Mouse (Mus musculus) embryonic facial prominence, embryonic 12.5 days (tissue): ENCODE measurements around the gene Ucn3. TPM values are rescaled to one million over a fixed set of nuclear protein-coding genes. Genes with fewer than 3 reads are reported as not detected.

Source experiments
- ATAC-seq: fragments of 200-750 bp; cut with Nextera tagmentation; 2 replicates; pipeline ENCODE4 v1.8.0; 2017; ENCODE audit not compliant: insufficient number of reproducible peaks, insufficient read depth, low FRiP score, low TSS enrichment
- H3K27ac ChIP-seq: fragments of 300-500 bp; sonication (generic); 2 replicates; pipeline ENCODE4 v1.5.1; 2016; ENCODE audit warnings: mild to moderate bottlenecking
- H3K27me3 ChIP-seq: fragments of 300-500 bp; sonication (generic); 2 replicates; pipeline ENCODE4 v1.6.1; 2016; ENCODE audit warnings: mild to moderate bottlenecking, moderate library complexity
- H3K36me3 ChIP-seq: fragments of 300-500 bp; sonication (generic); 2 replicates; pipeline ENCODE4 v1.6.1; 2016; ENCODE audit warnings: mild to moderate bottlenecking
- H3K4me1 ChIP-seq: fragments of 300-500 bp; sonication (generic); 2 replicates; pipeline ENCODE4 v1.6.1; 2016
- H3K4me2 ChIP-seq: fragments of 300-500 bp; sonication (generic); replicated peaks from 2 replicates; pipeline ENCODE4 v1.6.1; 2016; ENCODE audit warnings: mild to moderate bottlenecking, moderate library complexity
- H3K4me3 ChIP-seq: fragments of 300-500 bp; sonication (generic); 2 replicates; pipeline ENCODE4 v1.5.1; 2016; ENCODE audit warnings: mild to moderate bottlenecking
- H3K9ac ChIP-seq: fragments of 300-500 bp; sonication (generic); 2 replicates; pipeline ENCODE4 v1.6.1; 2016; ENCODE audit warnings: mild to moderate bottlenecking, moderate library complexity
- H3K9me3 ChIP-seq: fragments of 300-500 bp; sonication (generic); 2 replicates; pipeline ENCODE4 v1.6.1; 2016; ENCODE audit warnings: mild to moderate bottlenecking, moderate library complexity
- WGBS: fragments of 180-500 bp; shearing (Covaris S2); methylation state at CpG from one replicate; pipeline ENCODE4 v1.1.7; 2016; 5-methylcytosine and 5-hydroxymethylcytosine counted together
- polyA plus RNA-seq: library from polyadenylated mRNA; unstranded; fragments of >200 nt; fragmentation: Nextera tagmentation; extraction: Ambion mirVana; gene quantifications from 2 replicates; pipeline ENCODE4 v1.2.1, GENCODE M21; 2016

The Ucn3 gene
- polyA plus RNA-seq = 0.20 TPM in 1 of 2 replicates, not detected in the other

- H3K36me3 ChIP-seq = no peaks in the 10 kb centered on the region
- H3K4me2 ChIP-seq = no peak within 1 kb of the TSS
Observed at GRCm38 (mm10) chr13:3945249-3945648, at the start of gene Ucn3. TSS of gene Ucn3 (minus strand) at chr13:3945349.

GRCm38 (mm10) chr13:3992081-3992480, 46.9 kb upstream of the Ucn3 start:
- H3K4me2 ChIP-seq = no peak overlapping the region
- no peaks in the 10 kb centered on the region for H3K27me3 ChIP-seq
- ATAC-seq = no peak
- H3K4me1 ChIP-seq = no peaks in the 10 kb centered on the region
- no peaks in the 10 kb centered on the region for H3K9me3 ChIP-seq
- no peak overlapping the region for H3K4me3 ChIP-seq
- H3K9ac ChIP-seq = no peak overlapping the region
- H3K27ac ChIP-seq = no peak overlapping the region
- H3K36me3 ChIP-seq = no peaks in the 10 kb centered on the region

More at GRCm38 (mm10) chr13:3945249-3945648, at the start of gene Ucn3:
- Histone ChIP-seq H3K27ac (no peak within 1 kb of the TSS), H3K9me3 (no peaks in the 10 kb centered on the region), H3K4me3 (no peak within 1 kb of the TSS), H3K9ac (no peak within 1 kb of the TSS), H3K4me1 (no peaks in the 10 kb centered on the region), H3K27me3 (no peaks in the 10 kb centered on the region)
- 57% methylated on average over 2 of the region's 2 CpGs for WGBS
- ATAC-seq = no peak

GRCm38 (mm10) chr13:3968849-3969248, 23.7 kb upstream of the Ucn3 start:
- WGBS = 89% methylated on average over 4 of the region's 4 CpGs
- no peak overlapping the region for H3K4me3 ChIP-seq
- H3K9ac ChIP-seq = no peak overlapping the region
- ATAC-seq = no peak
- no peaks in the 10 kb centered on the region for H3K27me3 ChIP-seq
- no peak overlapping the region for H3K27ac ChIP-seq
- no peak overlapping the region for H3K4me2 ChIP-seq
- H3K36me3 ChIP-seq = no peaks in the 10 kb centered on the region
- H3K4me1 ChIP-seq = no peaks in the 10 kb centered on the region
- H3K9me3 ChIP-seq = no peaks in the 10 kb centered on the region

- H3K4me1 ChIP-seq = no peaks in the 10 kb centered on the region
- 77% methylated on average over 6 of the region's 6 CpGs for WGBS
- H3K9ac ChIP-seq = no peak overlapping the region
- no peak overlapping the region for H3K27ac ChIP-seq
- no peak overlapping the region for H3K4me3 ChIP-seq
- H3K9me3 ChIP-seq = no peaks in the 10 kb centered on the region
- H3K4me2 ChIP-seq = no peak overlapping the region
- H3K36me3 ChIP-seq = no peaks in the 10 kb centered on the region
- no peak for ATAC-seq
- H3K27me3 ChIP-seq = no peaks in the 10 kb centered on the region
Observed at GRCm38 (mm10) chr13:3951198-3951914, 6.2 kb upstream of the Ucn3 start.

GRCm38 (mm10) chr13:3949477-3949876, 4.3 kb upstream of the Ucn3 start:
- 86% methylated on average over 4 of the region's 4 CpGs for whole genome bisulfite sequencing
- H3K4me1 ChIP-seq = no peaks in the 10 kb centered on the region
- H3K36me3 ChIP-seq = no peaks in the 10 kb centered on the region
- no peak overlapping the region for H3K4me2 ChIP-seq
- no peak overlapping the region for H3K9ac ChIP-seq
- H3K4me3 ChIP-seq = no peak overlapping the region
- no peaks in the 10 kb centered on the region for H3K27me3 ChIP-seq
- ATAC-seq = no peak
- no peaks in the 10 kb centered on the region for H3K9me3 ChIP-seq
- no peak overlapping the region for H3K27ac ChIP-seq

- Histone ChIP-seq H3K27ac (no peak overlapping the region), H3K36me3 (no peaks in the 10 kb centered on the region), H3K27me3 (no peaks in the 10 kb centered on the region), H3K4me1 (no peaks in the 10 kb centered on the region), H3K4me3 (no peak overlapping the region), H3K9me3 (no peaks in the 10 kb centered on the region), H3K9ac (no peak overlapping the region), H3K4me2 (no peak overlapping the region)
- no peak for ATAC-seq
- 85% methylated on average over 4 of the region's 4 CpGs for WGBS
Observed at GRCm38 (mm10) chr13:3947267-3947666, 2.1 kb upstream of the Ucn3 start.

GRCm38 (mm10) chr13:3944699-3945098, 450 bp downstream of the Ucn3 start:
- no peak for ATAC-seq
- H3K27ac ChIP-seq = no peak overlapping the region

GRCm38 (mm10) chr13:3926046-3926445, 19.1 kb downstream of the Ucn3 start:
- ATAC-seq = no peak
- 84% methylated on average over 6 of the region's 6 CpGs for WGBS

More at GRCm38 (mm10) chr13:3944699-3945098, 450 bp downstream of the Ucn3 start:
- Histone ChIP-seq H3K36me3 (no peaks in the 10 kb centered on the region), H3K4me3 (no peak overlapping the region), H3K4me2 (no peak overlapping the region), H3K9me3 (no peaks in the 10 kb centered on the region), H3K4me1 (no peaks in the 10 kb centered on the region), H3K9ac (no peak overlapping the region), H3K27me3 (no peaks in the 10 kb centered on the region)
- 73% methylated on average over 7 of the region's 7 CpGs for WGBS

GRCm38 (mm10) chr13:3925632-3926031, 19.5 kb downstream of the Ucn3 start:
- Histone ChIP-seq H3K36me3 (no peaks in the 10 kb centered on the region), H3K27me3 (no peaks in the 10 kb centered on the region), H3K4me3 (no peak overlapping the region), H3K4me1 (no peaks in the 10 kb centered on the region), H3K9me3 (no peaks in the 10 kb centered on the region), H3K27ac (no peak overlapping the region), H3K9ac (no peak overlapping the region), H3K4me2 (no peak overlapping the region)
- ATAC-seq = no peak
- 78% methylated on average over 6 of the region's 6 CpGs for WGBS

More at GRCm38 (mm10) chr13:3926046-3926445, 19.1 kb downstream of the Ucn3 start:
- no peaks in the 10 kb centered on the region for H3K4me1 ChIP-seq
- no peak overlapping the region for H3K27ac ChIP-seq
- no peak overlapping the region for H3K4me3 ChIP-seq
- no peaks in the 10 kb centered on the region for H3K36me3 ChIP-seq
- no peaks in the 10 kb centered on the region for H3K27me3 ChIP-seq
- H3K9ac ChIP-seq = no peak overlapping the region
- no peak overlapping the region for H3K4me2 ChIP-seq
- no peaks in the 10 kb centered on the region for H3K9me3 ChIP-seq

GRCm38 (mm10) chr13:3924483-3924882, 20.7 kb downstream of the Ucn3 start:
- H3K4me1 ChIP-seq = no peaks in the 10 kb centered on the region
- H3K4me2 ChIP-seq = no peak overlapping the region
- ATAC-seq = no peak
- H3K27ac ChIP-seq = no peak overlapping the region
- H3K9me3 ChIP-seq = no peaks in the 10 kb centered on the region
- WGBS = 82% methylated on average over 5 of the region's 5 CpGs
- no peaks in the 10 kb centered on the region for H3K36me3 ChIP-seq
- H3K27me3 ChIP-seq = no peaks in the 10 kb centered on the region
- no peak overlapping the region for H3K9ac ChIP-seq
- H3K4me3 ChIP-seq = no peak overlapping the region

GRCm38 (mm10) chr13:3917571-3918311, 27.4 kb downstream of the Ucn3 start, which contains the start of the genes Net1 and Tubal3:
TSS of gene Net1 (minus strand) at chr13:3918220.
TSS of gene Tubal3 (plus strand) at chr13:3918274.
- peak within 1 kb of the TSS; percentile 73; the same call in 1 of the 2 replicates for H3K27ac ChIP-seq
- peak within 1 kb of the TSS; percentile 69 for H3K4me2 ChIP-seq
- ATAC-seq = peak; percentile 97
- H3K4me3 ChIP-seq = peak within 1 kb of the TSS; percentile 92
- no peaks in the 10 kb centered on the region for H3K27me3 ChIP-seq
- peaks cover 8% of the 10 kb centered on the region for H3K4me1 ChIP-seq
- peak within 1 kb of the TSS; percentile 77 for H3K9ac ChIP-seq
- peaks cover 14% of the 10 kb centered on the region for H3K36me3 ChIP-seq
- H3K9me3 ChIP-seq = no peaks in the 10 kb centered on the region
- under 1% methylated on average over 52 of the region's 52 CpGs for WGBS

- no peak overlapping the region for H3K4me3 ChIP-seq
- no peak overlapping the region for H3K9ac ChIP-seq
- no peaks in the 10 kb centered on the region for H3K9me3 ChIP-seq
- WGBS = 85% methylated on average over 4 of the region's 4 CpGs
- H3K4me2 ChIP-seq = no peak overlapping the region
- H3K4me1 ChIP-seq = peaks cover 8% of the 10 kb centered on the region
- peaks cover 35% of the 10 kb centered on the region for H3K36me3 ChIP-seq
- no peaks in the 10 kb centered on the region for H3K27me3 ChIP-seq
- no peak overlapping the region for H3K27ac ChIP-seq
- ATAC-seq = no peak
Observed at GRCm38 (mm10) chr13:3913504-3913903, 31.6 kb downstream of the Ucn3 start.
